ENCODE assay signal across 9 mouse cellular contexts in the genomic region with DNA sequence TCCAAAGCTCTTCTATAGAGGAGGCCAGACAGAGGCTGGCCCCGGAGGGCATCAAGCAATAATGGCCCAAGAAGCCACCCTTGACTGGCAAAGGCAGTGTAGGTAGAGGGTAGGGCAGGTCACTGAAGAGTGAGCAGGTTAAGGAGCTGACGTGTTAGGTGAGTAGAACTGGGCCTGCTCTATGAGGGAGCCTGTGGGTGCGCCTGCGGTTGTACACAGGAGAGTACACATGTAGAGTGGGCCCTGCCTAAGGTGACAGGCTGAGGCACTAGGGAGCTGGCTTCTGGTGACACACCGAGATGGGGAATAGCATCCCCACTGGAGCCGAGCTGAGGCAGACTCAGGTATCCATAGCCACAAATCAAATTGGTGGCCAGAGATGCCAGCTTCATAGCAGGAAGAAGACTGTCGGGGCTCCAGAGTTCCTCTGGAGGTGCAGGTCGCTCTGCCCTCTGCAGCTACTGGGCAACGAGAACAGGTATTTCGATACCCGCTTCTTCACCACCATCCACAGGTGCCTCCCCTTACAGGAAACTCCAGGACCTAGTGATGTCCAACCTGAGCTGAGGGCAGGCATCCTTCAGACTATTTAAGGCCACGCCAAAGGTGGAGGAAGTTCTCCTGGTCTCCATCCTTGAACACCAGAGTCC. TPM values are rescaled to one million over a fixed set of nuclear protein-coding genes. Genes with fewer than 3 reads are reported as not detected.
A peak's percentile ranks its signal among the peaks of the same experiment; 100 is the strongest.
DNase-seq lines count a peak whose midpoint lies in the region; ATAC-seq and TF ChIP-seq lines count a peak whose summit lies in the region.
"Had no signal": no experiment of that assay in that cellular context is flagged by ENCODE, and none has a peak within 500 bp of the region (broad histone marks: within the 10 kb centered on the region; RNA-seq: fewer than 3 reads in every experiment).

No protein-coding gene starts in this region.

- H3K9ac ChIP-seq in hindbrain, embryonic 15.5 days, result peak overlapping the region; percentile 69
- H3K9ac ChIP-seq in kidney, embryonic 16.5 days (replicated peaks; ENCODE audit: low read length), result no peak overlapping the region

- no peak for ATAC-seq in cerebellum, adult (ENCODE audit: insufficient number of reproducible peaks, low FRiP score, low TSS enrichment)
- ATAC-seq in hindbrain, embryonic 15.5 days (ENCODE audit: low FRiP score, low read depth), result 0 out of 2 replicates have a peak, but pooled peaks have one; percentile 28
- ATAC-seq in activated CD4-positive, CD25-positive, alpha-beta regulatory T cell, adult 4 months, result no peak
- no peak for ATAC-seq in kidney, embryonic 16.5 days (ENCODE audit: low FRiP score, low TSS enrichment)
- ATAC-seq: inflammation-experienced regulatory T-cells, adult 6 months had no signal

- TF ChIP-seq CTCF in olfactory bulb, adult 2 months (IDR thresholded peaks at IDR 0.05; ENCODE audit: insufficient read depth, low read depth, low read length), result no peak

- peak overlapping the region; percentile 71 for H3K4me2 ChIP-seq in hindbrain, embryonic 15.5 days
- no peak overlapping the region for H3K4me2 ChIP-seq in kidney, embryonic 16.5 days (replicated peaks; ENCODE audit: low read depth, low read length)

- peak; percentile 29 for DNase-seq in cerebellum, adult 11 months
- DNase-seq in thymus, postnatal 4 days, result peak; percentile 5
- no peak for DNase-seq in thymus, postnatal 14 days

- no peaks in the 10 kb centered on the region for H3K36me3 ChIP-seq in hindbrain, embryonic 15.5 days
- H3K36me3 ChIP-seq in kidney, embryonic 16.5 days (ENCODE audit: insufficient read depth, low read length), result no peaks in the 10 kb centered on the region

- H3K4me3 ChIP-seq in hindbrain, embryonic 15.5 days, result peak overlapping the region; percentile 60
- peak overlapping the region; percentile 59; the same call in 1 of the 2 replicates for H3K4me3 ChIP-seq in olfactory bulb, adult 2 months (ENCODE audit: insufficient read depth, low read depth, low read length)
- no peak overlapping the region for H3K4me3 ChIP-seq in kidney, embryonic 16.5 days (ENCODE audit: low read length)

- 91% methylated on average over 12 of the region's 12 CpGs for WGBS in hindbrain, embryonic 15.5 days
- WGBS in olfactory bulb, adult 2 months, result 91% methylated on average over 12 of the region's 12 CpGs
- WGBS in kidney, embryonic 16.5 days, result 90% methylated on average over 12 of the region's 12 CpGs

- TF ChIP-seq POLR2A in olfactory bulb, adult 2 months (IDR thresholded peaks at IDR 0.05; ENCODE audit: insufficient read depth, low read depth, low read length), result no peak

- H3K4me1 ChIP-seq in hindbrain, embryonic 15.5 days (replicated peaks), result peaks cover 20% of the 10 kb centered on the region
- peaks cover 18% of the 10 kb centered on the region for H3K4me1 ChIP-seq in olfactory bulb, adult 2 months (ENCODE audit: control insufficient read depth, insufficient read depth, low read length)
- peaks cover 8% of the 10 kb centered on the region; the same call in 1 of the 2 replicates for H3K4me1 ChIP-seq in kidney, embryonic 16.5 days (ENCODE audit: insufficient read depth, low read length)

- H3K27ac ChIP-seq in hindbrain, embryonic 15.5 days (replicated peaks), result 0 out of 2 replicates have a peak overlapping the region, but pooled peaks have one; percentile 81
- no peak overlapping the region for H3K27ac ChIP-seq in olfactory bulb, adult 2 months (ENCODE audit: insufficient read depth, low read depth, low read length)
- no peak overlapping the region for H3K27ac ChIP-seq in kidney, embryonic 16.5 days (ENCODE audit: low read length)

- peaks cover 5% of the 10 kb centered on the region; the same call in 1 of the 2 replicates for H3K27me3 ChIP-seq in hindbrain, embryonic 15.5 days
- H3K27me3 ChIP-seq in kidney, embryonic 16.5 days (ENCODE audit: insufficient read depth, low read length), result peaks cover 57% of the 10 kb centered on the region

- H3K9me3 ChIP-seq in hindbrain, embryonic 15.5 days, result no peaks in the 10 kb centered on the region
- no peaks in the 10 kb centered on the region for H3K9me3 ChIP-seq in kidney, embryonic 16.5 days (ENCODE audit: low read length)

RNA-seq across cellular contexts. Expression of a gene that starts 1.4 kb away (rescaled TPM):
- polyA plus RNA-seq in hindbrain, embryonic 15.5 days (2015; fragmentation: Nextera tagmentation; extraction: Ambion mirVana), result 7.9 and 9.2 TPM in 2 replicates
- not detected in 2 replicates for polyA plus RNA-seq in olfactory bulb, adult 2 months (2012; ENCODE audit: insufficient read depth, insufficient read length, low replicate concordance, missing spikeins)
- not detected for polyA plus RNA-seq in activated CD4-positive, CD25-positive, alpha-beta regulatory T cell, adult 4 months (2017; shearing (Covaris generic))
- polyA plus RNA-seq in kidney, embryonic 16.5 days (2015; fragmentation: Nextera tagmentation; extraction: Ambion mirVana), result 0.04 and 0.23 TPM in 2 replicates
- polyA plus RNA-seq: inflammation-experienced regulatory T-cells, adult 6 months had no signal

RNA-seq across cellular contexts. Expression of a gene that starts 14.0 kb away (rescaled TPM):
- 37.9 and 41.7 TPM in 2 replicates for polyA plus RNA-seq in hindbrain, embryonic 15.5 days (2015; fragmentation: Nextera tagmentation; extraction: Ambion mirVana)
- polyA plus RNA-seq in olfactory bulb, adult 2 months (2012; ENCODE audit: insufficient read depth, insufficient read length, low replicate concordance, missing spikeins), result not detected in 2 replicates
- polyA plus RNA-seq in activated CD4-positive, CD25-positive, alpha-beta regulatory T cell, adult 4 months (2017; shearing (Covaris generic)), result 10 to 100 TPM; 29.5 to 33.9 TPM
- polyA plus RNA-seq in kidney, embryonic 16.5 days (2015; fragmentation: Nextera tagmentation; extraction: Ambion mirVana), result 53.8 and 60.3 TPM in 2 replicates

RNA-seq across cellular contexts. Expression of a gene that starts 27.9 kb away (rescaled TPM):
- 20.1 and 21.3 TPM in 2 replicates for polyA plus RNA-seq in hindbrain, embryonic 15.5 days (2015; fragmentation: Nextera tagmentation; extraction: Ambion mirVana)
- polyA plus RNA-seq in olfactory bulb, adult 2 months (2012; ENCODE audit: insufficient read depth, insufficient read length, low replicate concordance, missing spikeins), result not detected in 2 replicates
- 1 to 10 TPM; 8.8 to 9.1 TPM for polyA plus RNA-seq in activated CD4-positive, CD25-positive, alpha-beta regulatory T cell, adult 4 months (2017; shearing (Covaris generic))
- 19.7 and 19.8 TPM in 2 replicates for polyA plus RNA-seq in kidney, embryonic 16.5 days (2015; fragmentation: Nextera tagmentation; extraction: Ambion mirVana)
